Mouse (Mus musculus) MN1 (cell line): ENCODE measurements around the gene Pdpk1.

Source experiments
- DNase-seq: peaks from one replicate; pipeline ENCODE4 v3.0.0-alpha.2; 2016; ENCODE audit warnings: low spot score

Gene Pdpk1

DNA sequence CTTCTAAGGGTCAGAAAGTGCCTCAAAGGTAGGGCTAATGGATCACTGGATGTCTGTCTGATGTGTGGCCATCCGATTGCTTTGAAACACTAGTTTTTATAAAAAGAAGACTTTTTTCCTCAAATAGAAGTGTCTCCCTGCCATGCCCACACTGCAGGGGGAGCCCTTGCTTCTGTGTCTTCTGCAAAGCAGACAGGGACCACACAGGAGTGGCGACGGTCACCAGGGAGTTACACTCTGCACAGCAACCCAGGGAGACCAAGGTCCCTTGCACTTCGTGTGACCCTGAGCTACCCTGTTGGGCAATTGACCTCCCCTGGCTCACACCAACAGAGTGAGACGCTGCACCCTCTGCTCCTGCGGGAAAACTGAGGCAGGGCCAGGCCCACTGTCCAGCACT is 113.8 kb downstream of the Pdpk1 start:
- DNase-seq: no peak

DNA sequence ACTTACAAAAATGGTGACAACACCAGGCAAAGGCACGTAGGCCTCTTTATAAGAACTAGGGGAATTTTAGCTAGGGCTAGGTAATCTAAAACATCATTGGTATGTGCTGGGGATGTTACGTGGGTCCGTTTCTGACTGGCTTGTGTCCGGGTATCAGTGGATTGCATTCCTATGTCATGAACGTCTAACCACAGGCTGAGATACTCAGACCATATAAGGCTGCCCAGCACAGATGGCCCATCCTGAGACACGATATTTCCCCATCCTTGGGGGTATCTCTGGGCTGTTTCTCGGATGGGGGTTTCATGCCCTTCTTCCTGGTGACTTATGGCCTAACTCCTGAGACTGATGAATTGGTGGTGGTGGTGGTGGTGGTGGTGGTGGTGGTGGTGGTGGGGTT is 115.6 kb downstream of the Pdpk1 start:
- DNase-seq: no peak

- no peak for DNase-seq
These were observed 120.2 kb downstream of the Pdpk1 start for GRCm38 (mm10) chr17:24030551-24030950.

GRCm38 (mm10) chr17:24029477-24029876 is 121.2 kb downstream of the Pdpk1 start:
- no peak for DNase-seq
